Mouse (Mus musculus): ENCODE data around the gene Gm17660.

The Gm17660 gene

DNA sequence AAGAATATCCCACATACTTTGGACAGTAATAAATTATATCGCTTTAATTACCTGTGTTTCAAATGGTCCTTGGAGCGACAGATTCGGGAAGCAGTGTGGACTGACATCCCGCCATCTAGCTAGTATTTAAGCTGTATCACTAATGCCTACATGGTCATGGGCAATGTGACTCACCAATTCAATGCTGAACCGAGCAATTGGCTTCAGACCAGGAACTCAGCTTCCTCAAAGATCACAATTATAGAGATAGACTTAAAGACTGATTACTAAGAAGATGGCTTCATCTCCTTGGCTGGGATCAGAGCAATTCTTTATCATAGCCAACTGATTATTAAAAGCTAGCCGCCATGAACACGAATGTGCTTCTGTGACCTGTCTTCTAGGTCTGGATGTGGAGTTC is at the start of gene Gm17660:
Gene Gm17660, minus strand, starts transcription at position 101 of the 400 bp plus-strand sequence.
- DNase-seq (ENCODE audit: low read depth, low spot score): no peak

DNA sequence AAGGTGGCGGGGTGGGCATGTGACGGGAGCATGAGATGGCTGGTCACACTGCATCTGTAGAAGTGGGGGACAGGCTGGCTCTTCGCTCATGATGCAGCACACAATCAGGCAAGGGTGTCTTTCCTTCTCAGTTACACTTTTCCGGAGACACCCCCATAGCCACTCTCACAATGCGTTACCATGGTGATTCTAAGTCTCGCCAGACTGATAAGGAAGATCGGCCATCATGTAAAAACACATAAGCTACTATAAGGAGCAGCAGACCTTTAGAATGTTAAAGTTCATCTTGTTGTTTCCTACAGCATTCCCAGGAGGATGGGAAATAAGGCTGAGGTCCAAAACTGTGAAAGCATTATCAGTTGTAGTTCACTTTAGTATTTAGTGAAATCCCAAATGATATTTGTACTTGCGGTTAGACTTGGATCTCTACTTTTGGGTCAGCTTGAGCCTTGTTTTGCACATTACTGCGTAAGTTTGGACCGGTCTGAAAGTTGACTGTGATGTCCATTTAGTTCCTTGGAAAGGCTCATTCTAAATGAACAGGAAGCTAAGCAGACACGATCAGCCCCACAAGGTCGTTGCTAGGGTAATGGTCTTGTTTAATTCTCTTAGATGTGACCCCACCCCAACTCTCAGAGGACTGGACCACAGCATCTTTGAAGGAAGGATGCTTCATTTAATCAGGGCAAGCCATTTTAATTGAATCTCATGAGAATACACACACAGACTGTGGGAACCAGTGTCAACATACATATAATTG is 49.3 kb upstream of the Gm17660 start:
- DNase-seq (ENCODE audit: low read depth, low spot score): no peak

DNA sequence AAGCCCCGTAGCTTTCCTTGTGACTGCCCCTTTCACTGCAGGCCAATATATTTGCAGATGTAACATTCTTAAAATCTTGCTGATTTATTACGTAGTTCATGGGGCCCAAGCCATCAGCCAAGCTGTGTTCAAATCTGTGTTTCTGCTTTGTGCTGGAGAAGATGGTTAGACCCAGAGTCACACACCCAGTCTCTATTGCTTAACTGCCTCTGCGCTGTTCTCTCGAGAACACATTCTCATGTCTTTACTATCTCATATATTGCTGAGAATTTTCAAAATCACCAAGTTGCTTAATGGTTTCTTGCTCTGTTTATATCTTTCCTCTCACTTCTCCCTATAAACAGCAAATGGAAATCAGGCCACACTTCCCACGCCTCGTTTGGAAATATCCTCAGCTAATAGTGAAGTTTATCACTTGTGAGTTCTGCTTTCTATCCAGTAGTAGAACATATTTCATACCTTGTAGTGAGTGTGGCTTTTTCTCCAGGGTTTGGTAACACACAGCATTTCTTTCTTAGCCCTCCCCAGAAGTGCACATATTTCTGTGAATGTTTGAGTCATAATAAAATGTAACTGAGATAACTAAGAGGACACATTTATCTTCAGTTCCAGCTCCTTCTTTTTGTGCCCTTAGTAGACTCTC is 46.7 kb upstream of the Gm17660 start:
- DNase-seq (ENCODE audit: low read depth, low spot score): no peak

DNA sequence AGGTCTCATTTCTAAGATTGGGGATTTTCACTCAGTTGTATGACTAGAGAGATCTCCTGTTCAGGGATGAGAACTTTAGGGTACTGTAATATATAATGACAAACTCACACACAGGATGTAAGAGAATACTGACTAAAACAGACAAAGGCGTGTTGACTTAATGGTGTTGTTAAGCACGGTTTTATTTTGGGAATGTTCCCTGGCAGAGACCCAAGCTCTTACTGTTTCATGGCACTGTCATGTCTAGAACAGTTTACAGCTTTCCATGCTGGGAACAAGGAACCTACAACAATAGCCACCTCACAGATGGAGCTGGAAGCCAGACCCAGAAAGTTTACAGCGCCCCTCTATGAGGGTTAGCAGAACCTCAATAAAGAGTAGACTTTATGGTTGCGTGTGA is 38.5 kb upstream of the Gm17660 start:
- no peak for DNase-seq (ENCODE audit: low read depth, low spot score)

DNA sequence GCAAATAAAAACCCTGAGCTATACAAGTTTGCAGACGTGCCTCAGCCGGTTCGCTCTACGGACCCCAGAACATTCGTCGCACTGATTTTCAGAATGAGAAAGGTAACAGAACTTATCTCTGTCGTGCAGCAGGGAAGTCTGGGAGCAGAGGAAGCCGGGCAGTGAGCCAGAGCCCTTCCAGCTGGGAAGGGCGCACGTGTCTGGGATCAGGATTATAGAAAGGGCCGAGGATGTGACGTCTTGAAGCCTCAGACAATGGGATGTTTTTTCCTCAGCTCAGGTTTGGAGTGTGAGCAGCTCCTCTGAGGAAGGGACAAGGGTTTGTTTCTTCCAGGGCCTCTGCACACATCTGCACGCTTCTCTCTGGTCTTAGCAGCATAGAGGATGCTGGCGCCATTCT is 37.7 kb upstream of the Gm17660 start:
- no peak for DNase-seq (ENCODE audit: low read depth, low spot score)

DNA sequence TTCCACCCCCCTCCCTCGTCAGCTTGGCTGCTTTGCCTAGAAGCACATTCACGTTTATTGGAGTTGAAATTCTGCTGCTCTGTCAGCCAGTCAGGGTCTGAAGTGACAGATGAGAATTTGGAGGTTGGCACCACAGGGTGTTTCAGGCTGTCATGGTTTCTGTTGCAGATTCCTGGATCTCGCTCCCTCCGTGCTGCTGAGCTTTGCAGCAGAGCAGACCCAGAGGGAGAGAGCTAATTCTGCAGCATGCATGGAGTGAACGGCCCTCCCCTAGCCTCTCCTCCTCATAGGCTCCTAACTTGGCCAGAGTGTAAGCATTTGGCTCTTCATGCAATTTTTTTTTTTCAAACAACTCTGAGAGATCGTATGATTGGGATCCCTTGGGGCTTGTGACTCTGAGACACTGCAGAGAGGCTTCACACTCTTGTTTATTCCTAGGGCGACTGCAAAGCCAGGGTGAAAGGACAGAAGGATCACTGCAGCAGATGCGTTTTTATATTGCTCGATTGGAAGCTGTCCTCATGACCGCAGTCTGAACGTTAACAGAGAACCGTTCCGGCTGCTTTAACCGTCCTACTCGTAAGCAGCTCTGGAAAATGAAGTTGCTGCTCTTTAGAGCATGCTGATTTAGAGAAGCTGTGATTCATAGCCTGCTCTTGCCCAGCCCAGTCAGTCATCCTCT is 36.2 kb upstream of the Gm17660 start, which contains the start of gene Sparcl1:
Gene Sparcl1, minus strand, starts transcription at position 243 of the 682 bp plus-strand sequence.
- peak; percentile 81 for DNase-seq (ENCODE audit: low read depth, low spot score)

DNA sequence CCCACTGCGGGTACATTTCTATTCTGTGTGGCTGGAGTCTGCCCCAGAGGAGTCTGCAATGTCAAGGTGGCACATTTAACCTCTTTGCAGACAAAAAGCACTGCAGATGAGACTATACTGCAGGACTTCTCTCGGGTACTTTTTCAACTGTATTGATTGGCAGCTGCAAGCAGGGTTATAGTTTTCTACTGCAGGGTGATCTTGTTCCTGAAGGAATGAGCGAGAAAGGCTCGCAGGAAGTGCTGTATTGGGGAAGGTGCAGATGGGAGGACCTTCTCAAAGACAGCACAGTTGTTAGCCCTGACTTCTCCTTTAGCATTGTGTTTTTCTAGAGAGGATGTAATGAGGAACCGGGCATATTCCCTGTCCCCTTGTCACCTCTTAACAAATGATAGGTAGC is 35.1 kb upstream of the Gm17660 start:
- DNase-seq (ENCODE audit: low read depth, low spot score): no peak

DNA sequence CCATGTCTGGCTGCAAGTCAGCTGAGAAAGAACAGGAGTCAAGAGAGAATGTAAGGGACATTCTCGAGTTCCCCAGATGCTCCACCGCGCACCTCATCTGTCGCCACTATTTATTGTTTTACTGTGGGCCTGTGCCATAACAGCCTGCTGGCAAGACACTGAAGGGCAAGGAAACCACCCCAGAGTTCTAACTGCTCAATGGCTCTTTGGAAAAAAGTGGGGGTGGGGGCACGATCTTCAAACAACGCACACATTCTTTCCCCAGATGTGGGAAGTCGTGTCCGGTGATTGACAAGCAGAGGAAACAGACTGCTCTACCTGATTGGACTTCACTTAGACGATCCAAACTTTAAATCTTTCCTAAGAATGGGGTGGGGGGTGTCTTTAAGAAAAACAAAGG is 34.6 kb upstream of the Gm17660 start:
- DNase-seq (ENCODE audit: low read depth, low spot score): no peak

DNA sequence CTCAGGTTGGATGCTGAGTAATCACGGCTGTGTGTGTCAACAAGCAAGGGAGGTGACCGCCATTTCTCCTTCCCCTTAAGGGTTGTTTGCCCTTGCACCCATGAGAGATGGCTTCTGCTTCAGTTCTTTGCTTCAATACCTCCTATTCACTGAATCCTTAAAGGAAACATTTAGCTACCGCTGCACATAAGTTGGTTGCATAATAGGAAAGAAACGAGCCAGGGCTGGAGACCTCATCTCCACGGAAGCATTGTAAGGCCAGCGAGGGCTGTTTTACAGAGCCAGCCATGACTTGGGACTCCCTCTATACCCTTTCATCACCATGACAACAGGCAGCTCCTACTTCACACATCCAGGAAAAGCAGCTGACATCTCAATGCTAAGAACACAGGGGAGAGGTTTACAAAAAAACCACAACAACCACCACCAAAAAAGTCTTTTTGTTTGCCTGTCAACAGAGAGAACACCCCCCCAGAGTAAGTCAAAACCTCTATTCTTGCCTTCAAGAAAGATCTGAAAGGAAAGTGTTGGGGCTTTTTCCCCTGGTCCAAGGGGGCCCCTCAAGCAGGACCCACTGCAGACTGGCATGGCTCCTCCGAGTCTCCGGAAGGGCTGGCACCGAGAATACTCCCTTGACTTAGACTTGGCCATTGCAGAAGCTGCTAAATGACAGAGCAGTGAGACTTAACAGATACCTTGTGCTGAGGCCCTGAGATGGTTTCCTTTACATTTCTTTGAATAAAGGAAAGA is 32.9 kb upstream of the Gm17660 start:
- peak; percentile 77 for DNase-seq (ENCODE audit: low read depth, low spot score)

DNA sequence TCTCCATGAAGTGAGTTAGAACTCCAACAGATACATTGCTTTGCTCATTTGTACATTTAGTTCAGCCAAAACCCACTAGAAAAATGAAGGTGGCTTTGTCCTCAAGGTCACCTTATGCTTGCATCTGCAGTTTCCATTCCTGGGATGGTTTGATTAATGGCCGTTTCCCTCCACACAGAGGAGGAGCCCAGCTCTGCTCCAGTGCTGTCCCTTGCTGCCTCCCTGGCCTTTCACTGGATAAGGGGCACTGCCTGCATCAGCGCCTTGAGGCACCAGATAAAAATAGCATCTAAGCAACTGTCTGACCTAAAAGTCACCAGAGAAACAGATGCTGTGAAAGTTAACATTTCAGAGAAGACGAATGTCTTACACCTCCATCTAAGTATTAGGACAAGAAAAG is 32.1 kb upstream of the Gm17660 start:
- DNase-seq (ENCODE audit: low read depth, low spot score): no peak

DNA sequence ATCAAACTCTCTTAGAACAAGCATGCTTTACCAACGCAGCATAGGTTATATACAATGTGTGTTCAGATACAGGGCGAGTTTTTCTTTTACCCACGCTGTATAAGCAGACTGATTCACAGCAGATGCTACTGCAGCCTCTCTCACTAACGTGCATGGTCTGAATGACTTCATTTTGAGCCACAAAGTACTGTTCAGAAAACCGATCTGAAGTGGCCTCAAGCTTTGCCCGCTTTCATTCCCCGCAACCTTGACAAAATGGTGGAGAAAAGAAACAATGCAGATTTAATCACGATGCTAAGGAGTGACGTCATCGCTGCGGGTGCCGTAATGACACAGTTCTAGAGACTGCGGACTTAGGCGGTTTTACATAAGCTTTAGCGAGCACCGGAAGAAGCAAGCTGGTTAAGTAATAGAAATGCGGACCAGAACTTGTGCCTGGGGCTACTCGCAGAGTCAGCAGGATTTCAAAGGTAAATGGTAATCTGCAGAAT is 31.5 kb upstream of the Gm17660 start:
- peak; percentile 77 for DNase-seq (ENCODE audit: low read depth, low spot score)

DNA sequence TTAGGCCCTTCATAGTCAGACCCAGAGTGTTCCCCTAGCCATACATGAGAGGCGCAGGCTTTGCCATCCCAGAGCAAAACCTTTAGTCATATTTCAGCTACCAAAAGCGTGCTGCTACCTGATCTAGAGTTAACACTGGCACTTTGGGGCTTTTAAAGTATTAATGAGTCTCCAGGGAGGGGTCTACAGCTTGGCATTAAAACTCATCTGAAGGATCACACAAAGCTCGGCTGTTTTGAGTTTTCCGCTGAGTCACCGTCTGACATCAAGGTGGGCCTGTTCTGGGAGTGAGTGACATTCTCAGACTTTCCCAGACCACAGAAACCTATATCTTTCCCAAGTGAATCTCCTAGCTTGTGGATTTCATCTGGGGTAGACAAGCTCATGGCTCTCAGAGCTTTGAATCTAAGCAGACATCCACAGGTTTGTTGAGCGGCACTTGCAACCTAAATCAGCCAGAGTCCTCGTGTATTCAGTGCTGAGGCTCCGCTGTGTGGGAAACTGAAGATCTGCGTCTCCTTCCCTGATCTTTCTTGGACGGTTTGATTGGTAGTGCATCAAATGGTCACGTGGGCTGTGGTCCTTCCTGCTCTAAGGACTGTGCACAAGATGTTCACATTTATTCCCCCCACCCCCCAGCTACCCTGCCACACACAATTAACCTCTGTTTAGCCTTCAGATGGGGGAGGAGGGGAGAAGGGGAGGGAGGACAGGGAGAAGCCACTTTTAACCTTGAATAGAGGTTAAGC is 30.9 kb upstream of the Gm17660 start:
- no peak for DNase-seq (ENCODE audit: low read depth, low spot score)

DNA sequence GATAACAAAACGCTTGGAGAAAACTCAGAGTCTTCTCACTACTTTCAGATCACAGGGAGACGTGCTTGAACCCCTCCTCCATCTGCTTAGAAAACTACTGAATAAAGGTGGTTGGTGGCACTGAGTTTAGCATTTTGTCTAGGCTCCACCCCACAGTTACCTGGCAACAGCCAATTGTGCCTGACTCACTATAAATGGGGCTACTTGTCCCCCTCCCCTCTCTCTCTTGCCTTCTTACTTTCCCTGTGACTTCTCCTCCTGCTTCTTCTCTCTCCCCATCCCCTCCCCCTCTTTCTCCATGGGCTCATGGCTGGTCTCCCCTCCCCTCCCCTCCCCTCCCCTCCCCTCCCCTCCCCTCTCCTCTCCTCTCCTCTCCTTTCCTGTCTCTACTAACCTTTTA is 26.7 kb upstream of the Gm17660 start:
- no peak for DNase-seq (ENCODE audit: low read depth, low spot score)

DNA sequence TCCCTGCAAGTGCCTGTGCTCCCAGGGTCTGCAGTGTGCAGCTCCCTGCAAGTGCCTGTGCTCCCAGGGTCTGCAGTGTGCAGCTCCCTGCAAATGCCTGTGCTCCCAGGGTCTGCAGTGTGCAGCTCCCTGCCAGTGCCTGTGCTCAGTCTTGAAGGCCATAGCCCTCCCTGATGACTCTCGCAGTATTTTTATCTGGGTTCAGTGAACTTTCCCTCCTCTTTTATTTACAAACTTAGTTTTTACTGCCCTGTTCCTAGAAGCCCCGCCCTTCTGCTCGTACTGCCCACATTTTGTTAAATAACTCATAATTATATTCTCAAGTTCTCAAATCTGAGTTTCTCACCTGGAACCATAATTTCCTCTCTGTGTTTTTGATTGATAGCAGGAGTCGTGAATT is 25.8 kb upstream of the Gm17660 start:
- no peak for DNase-seq (ENCODE audit: low read depth, low spot score)

DNA sequence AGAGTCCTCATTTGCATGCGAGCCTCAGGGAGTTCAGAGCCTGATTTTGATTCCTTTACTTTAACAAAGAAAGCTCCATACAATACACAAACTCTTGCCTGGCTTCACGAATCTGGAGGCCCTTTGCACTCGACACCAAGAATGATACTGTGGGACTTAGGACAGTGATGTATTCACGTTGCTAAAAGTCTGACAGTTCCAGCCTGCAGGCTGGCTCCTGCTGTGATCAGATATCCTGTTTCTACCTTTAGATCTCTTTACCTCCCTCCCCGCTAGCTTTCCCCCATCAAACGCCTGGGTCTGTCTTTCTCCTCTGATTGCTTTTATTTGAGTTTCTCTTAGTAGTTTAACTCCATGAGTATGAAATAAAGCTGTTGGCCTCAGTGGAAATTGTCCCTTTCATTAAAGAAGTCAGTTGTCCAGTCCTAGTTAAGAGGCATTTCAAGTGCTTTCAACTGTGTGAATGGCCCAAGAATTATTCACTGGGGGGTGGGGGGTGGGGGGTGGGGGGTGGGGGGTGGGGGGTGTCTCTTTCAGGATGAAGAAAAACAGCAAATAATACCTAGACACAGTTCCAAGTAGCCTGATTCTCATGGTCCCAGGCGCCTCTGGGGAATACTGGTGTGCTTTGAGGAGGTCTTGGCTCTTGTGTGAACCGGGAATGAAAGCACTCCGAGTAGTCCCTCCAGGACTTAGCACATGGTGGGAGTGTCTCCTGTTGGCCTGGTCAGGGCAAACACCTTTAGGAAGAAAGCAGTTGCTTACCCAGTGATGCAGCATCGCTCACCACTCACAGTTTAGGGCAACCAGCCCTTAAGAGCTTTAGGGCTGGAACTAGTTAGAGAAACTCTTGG is 24.5 kb upstream of the Gm17660 start:
- DNase-seq (ENCODE audit: low read depth, low spot score): no peak

DNA sequence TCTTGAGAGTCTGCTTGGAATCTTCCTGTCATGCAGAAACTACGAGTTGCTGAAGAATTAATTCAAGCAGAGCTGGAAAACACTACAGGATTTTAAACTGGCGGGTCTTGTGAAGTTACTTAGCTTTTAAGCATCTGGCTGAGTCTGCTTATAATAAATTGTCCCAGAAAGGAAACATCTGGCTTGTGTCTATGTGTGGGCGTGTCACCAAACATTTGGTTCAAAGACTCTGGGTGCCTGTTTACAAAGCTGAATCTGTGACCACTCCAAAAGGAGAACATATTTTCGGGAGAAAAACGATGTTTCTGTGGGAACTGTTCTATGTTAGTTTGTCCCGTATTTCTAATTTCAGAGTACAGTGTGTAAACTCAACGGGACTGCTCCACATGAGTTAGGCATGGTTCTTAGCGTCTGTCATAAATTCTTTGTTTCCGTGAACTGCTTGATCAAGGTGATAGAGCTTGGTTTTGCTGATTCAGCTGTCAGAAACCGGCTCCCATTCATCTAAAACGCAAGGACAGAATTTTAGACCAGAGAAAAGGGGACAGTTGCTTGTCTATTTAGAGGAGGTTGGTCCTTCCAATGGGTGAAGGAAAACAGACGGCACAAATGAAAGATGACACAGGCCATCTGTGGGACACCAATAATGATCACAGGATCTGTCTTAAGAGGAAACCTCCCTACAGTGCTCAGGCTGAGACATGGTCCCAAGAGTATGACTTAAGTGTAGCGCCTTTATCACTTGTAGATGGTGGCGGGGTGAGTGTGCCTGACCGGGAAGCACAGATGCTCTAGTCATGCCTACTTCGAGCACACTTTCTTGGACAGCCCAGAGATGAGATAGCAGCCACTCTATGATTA is 18.9 kb upstream of the Gm17660 start:
- DNase-seq (ENCODE audit: low read depth, low spot score): no peak

DNA sequence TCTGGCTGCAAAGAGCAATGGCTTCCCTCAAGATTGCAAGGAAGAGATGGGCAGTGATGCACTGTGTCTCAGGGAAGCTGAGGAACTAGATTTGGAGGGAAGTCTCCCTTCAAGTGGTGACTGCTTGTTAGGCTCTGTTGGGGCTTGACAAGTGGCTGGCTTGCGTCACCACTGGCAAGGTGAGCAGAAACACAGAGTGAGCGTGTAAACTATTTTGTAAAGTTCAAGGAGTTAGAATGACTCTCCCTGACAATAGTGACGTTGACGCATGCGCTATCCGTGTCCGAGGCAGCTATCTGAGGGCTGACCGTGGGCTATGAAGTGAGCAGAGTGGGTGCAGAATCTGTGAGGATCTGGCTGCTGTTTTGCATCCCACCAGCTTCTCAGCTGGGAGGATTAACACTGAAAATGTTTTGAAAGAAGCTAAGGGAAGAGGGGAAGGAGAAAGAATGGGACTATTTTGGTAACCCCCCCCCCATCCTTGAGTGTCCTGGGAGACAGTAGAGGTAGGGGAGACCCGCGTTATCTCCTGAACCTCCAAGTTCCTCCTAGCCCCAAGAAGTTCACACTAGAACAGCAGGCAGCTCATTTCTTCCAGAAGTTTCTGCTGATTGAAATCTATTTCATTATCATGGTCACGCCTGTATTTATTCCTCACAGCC is 18.1 kb upstream of the Gm17660 start:
- DNase-seq (ENCODE audit: low read depth, low spot score): no peak

DNA sequence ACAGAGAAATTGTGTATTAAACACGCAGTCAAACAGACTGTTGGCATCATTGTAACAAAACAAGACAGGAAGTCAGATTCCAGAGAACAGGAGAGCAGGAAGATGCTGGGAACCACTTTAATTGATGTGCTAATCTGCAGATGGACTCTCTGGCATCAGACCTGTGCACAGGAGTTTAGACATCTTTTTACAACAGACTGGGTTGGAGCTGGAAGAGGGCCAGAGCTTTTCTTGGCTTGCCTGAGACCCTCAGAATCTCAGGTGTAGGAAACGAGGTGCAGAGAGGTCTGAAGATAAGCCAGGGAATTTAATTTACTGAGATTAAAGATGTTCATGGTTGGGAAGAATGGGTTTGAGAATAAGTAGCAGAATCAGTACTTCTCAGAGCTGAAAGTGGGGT is 12.3 kb upstream of the Gm17660 start:
- DNase-seq (ENCODE audit: low read depth, low spot score): no peak

DNA sequence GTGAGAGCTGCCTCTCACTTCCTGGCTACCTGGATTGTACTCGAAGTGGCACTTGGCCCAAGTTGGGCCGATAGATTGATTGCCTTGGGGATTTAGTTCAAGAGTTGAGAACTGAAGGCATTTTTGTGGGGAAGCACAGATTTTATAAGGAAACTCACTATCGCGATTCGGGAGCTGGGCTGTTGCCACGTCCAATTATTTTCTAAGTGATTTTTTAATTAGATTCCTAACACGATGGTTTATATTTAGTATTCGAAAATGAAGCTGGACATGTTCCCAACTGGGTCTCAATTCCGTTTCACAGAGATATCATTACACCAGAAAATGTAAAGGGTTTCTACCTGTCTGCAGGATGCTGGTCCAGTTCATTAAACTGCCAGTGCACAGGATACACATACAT is 8.0 kb upstream of the Gm17660 start:
- DNase-seq (ENCODE audit: low read depth, low spot score): no peak
